Mouse (Mus musculus): ENCODE measurements at regions not wholly inside any gene's neighbourhood (a gene's known extent, or its start where the extent isn't known, plus 50 kb on each side); places are given as distances from the start of the nearest gene placed in this dataset.

DNA sequence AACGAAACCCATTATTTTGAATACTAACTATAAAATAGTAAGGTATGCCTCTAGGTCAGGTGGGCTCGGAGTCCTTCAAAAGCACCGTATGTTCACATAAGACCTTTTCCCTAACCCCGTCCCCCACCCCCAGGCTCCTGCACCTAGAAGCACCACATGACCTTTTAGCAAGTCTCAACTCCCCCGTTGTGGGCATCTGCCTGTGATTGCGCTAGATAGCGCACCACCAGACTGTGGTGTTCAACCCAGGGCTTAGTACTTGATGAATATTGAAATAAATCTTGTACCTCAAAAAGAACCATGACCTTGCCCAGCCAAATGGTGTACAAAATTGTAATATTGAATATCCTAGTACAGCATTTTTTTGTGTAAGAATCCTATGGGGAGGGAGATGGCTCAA, 99.8 kb downstream of the Rpap3 start:
- no peaks in the 10 kb centered on the region for H3K27me3 ChIP-seq (ENCODE audit: control insufficient read depth, insufficient read depth, low read length)
- no peaks in the 10 kb centered on the region for H3K36me3 ChIP-seq (ENCODE audit: control insufficient read depth, insufficient read depth, low read length)
- DNase-seq (ENCODE audit: low spot score) (no peak), ATAC-seq (ENCODE audit: insufficient read depth, low FRiP score, low TSS enrichment) (no peak)
- no peak overlapping the region; the same call in 1 of the 2 replicates for H3K4me2 ChIP-seq (ENCODE audit: low read depth)
- H3K9me3 ChIP-seq (ENCODE audit: control insufficient read depth, low read length): no peaks in the 10 kb centered on the region
- H3K4me3 ChIP-seq (ENCODE audit: low read depth, low read length): no peak overlapping the region
- peaks cover 8% of the 10 kb centered on the region for H3K4me1 ChIP-seq (ENCODE audit: control insufficient read depth, insufficient read depth, low read length)
- H3K9ac ChIP-seq (ENCODE audit: low read length): no peak overlapping the region
- no peak overlapping the region for H3K27ac ChIP-seq (ENCODE audit: low read depth, low read length)
- WGBS: 92% methylated on average over 7 of the region's 7 CpGs

DNA sequence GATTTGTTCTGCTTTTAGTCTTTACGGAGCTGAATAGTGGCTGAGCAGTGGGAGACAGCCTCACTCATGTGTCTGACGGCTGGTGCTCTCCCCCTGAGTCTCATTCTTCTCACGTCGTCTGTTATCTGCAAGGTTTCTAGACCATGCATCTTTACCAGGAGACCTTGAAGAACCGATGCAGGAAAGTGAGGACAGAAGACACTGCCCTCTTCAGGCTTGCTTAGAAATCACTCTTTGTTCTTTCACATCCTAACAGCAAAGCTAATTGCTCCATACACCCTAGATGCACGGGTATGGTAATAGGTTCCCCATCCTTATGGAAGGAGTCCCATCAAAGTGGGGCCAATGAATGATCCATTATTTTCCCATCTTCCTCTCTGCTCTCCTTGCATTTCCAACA, 102.1 kb downstream of the Rpap3 start:
- peaks cover 8% of the 10 kb centered on the region for H3K4me1 ChIP-seq (ENCODE audit: control insufficient read depth, insufficient read depth, low read length)
- DNase-seq (ENCODE audit: low spot score): no peak

DNA sequence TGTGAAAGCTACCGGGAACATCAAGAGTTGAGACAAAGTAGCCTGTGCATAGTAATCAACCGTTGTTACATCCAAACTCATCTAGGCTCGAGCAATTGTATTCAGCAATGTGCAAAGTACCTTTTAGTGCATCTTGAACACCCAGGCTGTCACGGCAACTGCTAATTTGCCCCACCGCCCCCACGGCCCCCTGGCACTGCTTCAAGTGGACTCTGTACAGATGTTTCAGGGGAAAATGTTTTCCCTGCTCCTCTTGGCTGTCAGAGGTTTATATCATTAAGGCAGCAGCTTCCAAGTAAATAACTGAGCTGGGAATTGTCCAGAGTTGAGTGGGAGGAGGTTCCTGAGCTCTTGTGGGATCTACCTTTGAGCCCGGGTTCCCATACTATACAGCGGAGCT, 107.4 kb downstream of the Rpap3 start:
- no peak overlapping the region for H3K4me2 ChIP-seq (ENCODE audit: low read depth)
- no peaks in the 10 kb centered on the region for H3K27me3 ChIP-seq (ENCODE audit: control insufficient read depth, insufficient read depth, low read length)
- DNase-seq (ENCODE audit: low spot score): no peak
- ATAC-seq (ENCODE audit: insufficient read depth, low FRiP score, low TSS enrichment): no peak
- H3K9me3 ChIP-seq (ENCODE audit: control insufficient read depth, low read length): no peaks in the 10 kb centered on the region
- no peaks in the 10 kb centered on the region for H3K36me3 ChIP-seq (ENCODE audit: control insufficient read depth, insufficient read depth, low read length)
- H3K9ac ChIP-seq (ENCODE audit: low read length): no peak overlapping the region
- H3K4me3 ChIP-seq (ENCODE audit: low read depth, low read length): no peak overlapping the region
- no peak overlapping the region for H3K27ac ChIP-seq (ENCODE audit: low read depth, low read length)
- 84% methylated on average over 8 of the region's 8 CpGs for WGBS
- H3K4me1 ChIP-seq (ENCODE audit: control insufficient read depth, insufficient read depth, low read length): no peaks in the 10 kb centered on the region

More for the DNA sequence above, 102.1 kb downstream of the Rpap3 start:
- no peak overlapping the region for H3K4me2 ChIP-seq (ENCODE audit: low read depth)
- H3K27me3 ChIP-seq (ENCODE audit: control insufficient read depth, insufficient read depth, low read length): no peaks in the 10 kb centered on the region
- no peaks in the 10 kb centered on the region for H3K36me3 ChIP-seq (ENCODE audit: control insufficient read depth, insufficient read depth, low read length)
- 55% methylated on average over 6 of the region's 6 CpGs for WGBS
- H3K4me3 ChIP-seq (ENCODE audit: low read depth, low read length): no peak overlapping the region
- no peak for ATAC-seq (ENCODE audit: insufficient read depth, low FRiP score, low TSS enrichment)
- H3K27ac ChIP-seq (ENCODE audit: low read depth, low read length): no peak overlapping the region
- no peak overlapping the region for H3K9ac ChIP-seq (ENCODE audit: low read length)
- H3K9me3 ChIP-seq (ENCODE audit: control insufficient read depth, low read length): no peaks in the 10 kb centered on the region

GRCm38 (mm10) chr15:97596514-97597081, 109.0 kb downstream of the Rpap3 start:
- WGBS: 81% methylated on average over 8 of the region's 8 CpGs
- Histone ChIP-seq H3K4me1 (ENCODE audit: control insufficient read depth, insufficient read depth, low read length) (no peaks in the 10 kb centered on the region), H3K4me2 (ENCODE audit: low read depth) (no peak overlapping the region), H3K27ac (ENCODE audit: low read depth, low read length) (no peak overlapping the region), H3K36me3 (ENCODE audit: control insufficient read depth, insufficient read depth, low read length) (no peaks in the 10 kb centered on the region), H3K4me3 (ENCODE audit: low read depth, low read length) (no peak overlapping the region), H3K9ac (ENCODE audit: low read length) (no peak overlapping the region), H3K9me3 (ENCODE audit: control insufficient read depth, low read length) (no peaks in the 10 kb centered on the region), H3K27me3 (ENCODE audit: control insufficient read depth, insufficient read depth, low read length) (no peaks in the 10 kb centered on the region)
- DNase-seq (ENCODE audit: low spot score) (no peak), ATAC-seq (ENCODE audit: insufficient read depth, low FRiP score, low TSS enrichment) (no peak)

DNA sequence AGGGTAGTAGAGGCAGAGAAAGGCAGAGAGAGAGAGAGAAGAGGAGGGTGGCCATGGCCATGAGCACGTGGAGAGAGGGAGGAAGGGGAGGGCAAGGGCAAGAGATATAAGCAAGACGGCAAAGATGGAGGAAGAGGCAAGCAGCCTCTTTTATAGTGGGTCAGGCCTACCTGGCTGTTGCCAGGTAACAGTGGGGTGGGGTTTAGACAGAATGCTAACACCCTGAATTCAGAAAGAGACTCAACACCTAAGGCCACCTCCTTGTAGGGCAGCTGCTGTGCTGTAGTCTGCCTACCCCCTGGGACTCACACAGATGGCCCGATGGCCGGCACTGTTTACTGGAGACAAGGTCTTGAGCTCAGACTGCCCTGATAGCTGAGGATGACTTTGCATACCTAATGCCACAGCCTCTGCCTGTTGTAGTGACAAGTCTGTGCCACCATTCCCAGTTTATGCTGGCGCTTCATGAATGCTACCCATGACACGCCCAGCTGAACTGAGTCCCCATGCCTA, 110.3 kb downstream of the Rpap3 start:
- Histone ChIP-seq H3K4me1 (ENCODE audit: control insufficient read depth, insufficient read depth, low read length) (no peaks in the 10 kb centered on the region), H3K4me2 (ENCODE audit: low read depth) (no peak overlapping the region), H3K4me3 (ENCODE audit: low read depth, low read length) (no peak overlapping the region), H3K36me3 (ENCODE audit: control insufficient read depth, insufficient read depth, low read length) (no peaks in the 10 kb centered on the region), H3K27ac (ENCODE audit: low read depth, low read length) (no peak overlapping the region), H3K9me3 (ENCODE audit: control insufficient read depth, low read length) (no peaks in the 10 kb centered on the region), H3K27me3 (ENCODE audit: control insufficient read depth, insufficient read depth, low read length) (no peaks in the 10 kb centered on the region), H3K9ac (ENCODE audit: low read length) (no peak overlapping the region)
- WGBS: 75% methylated on average over 6 of the region's 6 CpGs
- no peak for ATAC-seq (ENCODE audit: insufficient read depth, low FRiP score, low TSS enrichment)
- DNase-seq (ENCODE audit: low spot score): no peak

DNA sequence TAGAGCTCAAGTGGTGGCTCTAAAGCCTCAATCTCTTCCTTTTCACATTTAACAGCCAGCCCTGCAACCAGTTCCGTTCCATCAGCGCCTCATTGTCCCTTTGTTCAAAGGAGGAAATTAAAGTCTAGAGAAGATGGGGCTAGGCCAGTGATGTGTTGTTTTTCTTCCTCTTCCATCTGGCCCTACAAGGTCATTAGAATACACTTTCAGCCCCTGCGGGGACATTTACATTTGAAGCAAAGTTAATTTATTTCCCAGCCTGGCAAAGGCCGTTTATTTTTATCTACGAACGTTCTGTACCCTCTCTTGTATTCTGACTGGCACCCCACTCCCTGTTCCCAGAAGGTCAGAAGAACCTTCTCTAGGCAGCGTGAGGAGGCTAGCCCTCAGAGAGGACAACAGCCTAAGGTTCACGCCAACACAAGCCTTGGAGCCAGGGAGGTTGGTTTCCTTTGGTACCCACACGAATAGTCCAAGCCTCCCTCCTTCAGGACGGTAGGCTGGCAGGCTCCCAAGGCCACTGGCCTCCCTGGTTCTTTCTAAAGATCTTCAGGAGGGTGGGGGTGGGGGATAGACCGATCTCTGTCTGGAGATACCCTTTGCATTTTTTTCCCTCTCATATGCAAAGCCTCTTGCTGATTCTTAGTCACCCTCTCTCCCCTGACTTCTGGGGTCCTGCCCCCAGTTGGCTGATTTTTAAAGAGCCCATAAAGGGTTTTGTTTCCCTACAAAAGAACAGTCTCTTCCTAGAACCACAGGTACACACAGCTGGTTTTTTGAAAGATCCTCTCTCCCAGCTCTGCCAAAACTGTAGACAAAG, 111.6 kb downstream of the Rpap3 start:
- no peaks in the 10 kb centered on the region for H3K36me3 ChIP-seq (ENCODE audit: control insufficient read depth, insufficient read depth, low read length)
- 36% methylated on average over 11 of the region's 11 CpGs for WGBS
- no peaks in the 10 kb centered on the region for H3K9me3 ChIP-seq (ENCODE audit: control insufficient read depth, low read length)
- H3K27me3 ChIP-seq (ENCODE audit: control insufficient read depth, insufficient read depth, low read length): no peaks in the 10 kb centered on the region
- no peak for ATAC-seq (ENCODE audit: insufficient read depth, low FRiP score, low TSS enrichment)
- no peak overlapping the region for H3K4me2 ChIP-seq (ENCODE audit: low read depth)
- no peak overlapping the region for H3K27ac ChIP-seq (ENCODE audit: low read depth, low read length)
- H3K4me3 ChIP-seq (ENCODE audit: low read depth, low read length): no peak overlapping the region
- no peak overlapping the region for H3K9ac ChIP-seq (ENCODE audit: low read length)
- no peak for DNase-seq (ENCODE audit: low spot score)
- no peaks in the 10 kb centered on the region for H3K4me1 ChIP-seq (ENCODE audit: control insufficient read depth, insufficient read depth, low read length)

DNA sequence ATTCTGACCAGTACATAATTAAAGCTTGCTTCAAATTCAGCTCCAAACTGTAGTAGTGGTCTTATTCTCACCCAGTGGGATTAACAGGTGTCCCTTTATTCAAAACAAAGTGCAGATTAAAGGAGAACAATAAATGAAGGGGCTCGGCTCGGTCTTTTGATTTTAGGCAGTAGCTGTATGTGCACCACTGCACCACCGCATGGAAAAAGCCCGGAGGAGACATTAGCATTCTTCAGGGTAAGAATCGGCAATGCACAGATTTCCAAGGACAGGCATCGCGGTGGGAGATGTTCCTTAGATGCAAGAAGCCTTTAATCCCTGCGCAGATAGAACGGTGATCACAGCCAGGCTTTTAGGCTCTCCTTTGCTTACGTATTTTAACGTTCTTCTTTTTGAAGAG, 112.8 kb downstream of the Rpap3 start:
- Histone ChIP-seq H3K4me3 (ENCODE audit: low read depth, low read length) (no peak overlapping the region), H3K27me3 (ENCODE audit: control insufficient read depth, insufficient read depth, low read length) (no peaks in the 10 kb centered on the region), H3K36me3 (ENCODE audit: control insufficient read depth, insufficient read depth, low read length) (no peaks in the 10 kb centered on the region), H3K4me1 (ENCODE audit: control insufficient read depth, insufficient read depth, low read length) (no peaks in the 10 kb centered on the region), H3K9me3 (ENCODE audit: control insufficient read depth, low read length) (no peaks in the 10 kb centered on the region), H3K9ac (ENCODE audit: low read length) (no peak overlapping the region), H3K27ac (ENCODE audit: low read depth, low read length) (no peak overlapping the region), H3K4me2 (ENCODE audit: low read depth) (no peak overlapping the region)
- WGBS: 88% methylated on average over 11 of the region's 11 CpGs
- ATAC-seq (ENCODE audit: insufficient read depth, low FRiP score, low TSS enrichment): no peak
- no peak for DNase-seq (ENCODE audit: low spot score)

GRCm38 (mm10) chr15:97591406-97591805, 114.2 kb downstream of the Rpap3 start:
- no peak overlapping the region for H3K4me3 ChIP-seq (ENCODE audit: low read depth, low read length)

DNA sequence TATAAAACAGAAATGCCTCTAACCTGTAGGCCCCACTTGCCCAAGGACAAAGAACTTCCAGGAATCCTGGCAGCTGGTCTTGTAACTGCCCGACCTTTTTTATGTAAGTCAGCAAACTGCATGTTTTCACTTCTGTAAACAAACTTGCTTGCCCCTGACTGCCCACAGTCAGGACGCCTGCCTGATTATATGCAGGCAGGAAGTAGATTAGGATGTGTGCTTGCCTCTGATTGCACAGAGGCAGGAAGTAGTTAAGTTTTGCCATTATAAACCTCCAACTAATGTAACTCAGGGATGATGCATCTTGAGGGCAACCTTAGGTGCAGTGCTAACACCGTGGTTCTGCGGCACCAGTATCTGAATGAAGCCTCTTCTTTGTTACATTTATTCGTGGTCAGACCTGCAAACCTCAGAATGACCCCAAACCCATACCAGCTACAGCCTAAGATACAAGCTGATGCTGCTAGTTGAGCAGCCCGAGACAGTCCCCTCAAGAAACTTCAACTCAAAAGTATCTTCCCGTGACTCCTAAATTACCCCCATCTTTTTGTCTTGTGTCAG, 114.8 kb downstream of the Rpap3 start:
- Histone ChIP-seq H3K27me3 (ENCODE audit: control insufficient read depth, insufficient read depth, low read length) (no peaks in the 10 kb centered on the region), H3K4me2 (ENCODE audit: low read depth) (no peak overlapping the region), H3K9ac (ENCODE audit: low read length) (no peak overlapping the region), H3K4me1 (ENCODE audit: control insufficient read depth, insufficient read depth, low read length) (no peaks in the 10 kb centered on the region), H3K36me3 (ENCODE audit: control insufficient read depth, insufficient read depth, low read length) (no peaks in the 10 kb centered on the region), H3K4me3 (ENCODE audit: low read depth, low read length) (no peak overlapping the region), H3K9me3 (ENCODE audit: control insufficient read depth, low read length) (no peaks in the 10 kb centered on the region), H3K27ac (ENCODE audit: low read depth, low read length) (no peak overlapping the region)
- 82% methylated on average over 7 of the region's 7 CpGs for WGBS
- no peak for ATAC-seq (ENCODE audit: insufficient read depth, low FRiP score, low TSS enrichment)
- no peak for DNase-seq (ENCODE audit: low spot score)

More at GRCm38 (mm10) chr15:97591406-97591805, 114.2 kb downstream of the Rpap3 start:
- Histone ChIP-seq H3K27ac (ENCODE audit: low read depth, low read length) (no peak overlapping the region), H3K4me1 (ENCODE audit: control insufficient read depth, insufficient read depth, low read length) (no peaks in the 10 kb centered on the region), H3K36me3 (ENCODE audit: control insufficient read depth, insufficient read depth, low read length) (no peaks in the 10 kb centered on the region), H3K27me3 (ENCODE audit: control insufficient read depth, insufficient read depth, low read length) (no peaks in the 10 kb centered on the region), H3K4me2 (ENCODE audit: low read depth) (no peak overlapping the region), H3K9me3 (ENCODE audit: control insufficient read depth, low read length) (no peaks in the 10 kb centered on the region), H3K9ac (ENCODE audit: low read length) (no peak overlapping the region)
- ATAC-seq (ENCODE audit: insufficient read depth, low FRiP score, low TSS enrichment): no peak
- 74% methylated on average over 4 of the region's 4 CpGs for WGBS
- no peak for DNase-seq (ENCODE audit: low spot score)

Measured in neural tube, embryonic 11.5 days (tissue).